Mouse (Mus musculus): Measurements from ENCODE around the gene Ffar4. TPM values are rescaled to one million over a fixed set of nuclear protein-coding genes. Genes with fewer than 3 reads are reported as not detected.

Ffar4 gene
- total and polyA plus RNA-seq, 2 experiments from 2014 or later: not detected

DNA sequence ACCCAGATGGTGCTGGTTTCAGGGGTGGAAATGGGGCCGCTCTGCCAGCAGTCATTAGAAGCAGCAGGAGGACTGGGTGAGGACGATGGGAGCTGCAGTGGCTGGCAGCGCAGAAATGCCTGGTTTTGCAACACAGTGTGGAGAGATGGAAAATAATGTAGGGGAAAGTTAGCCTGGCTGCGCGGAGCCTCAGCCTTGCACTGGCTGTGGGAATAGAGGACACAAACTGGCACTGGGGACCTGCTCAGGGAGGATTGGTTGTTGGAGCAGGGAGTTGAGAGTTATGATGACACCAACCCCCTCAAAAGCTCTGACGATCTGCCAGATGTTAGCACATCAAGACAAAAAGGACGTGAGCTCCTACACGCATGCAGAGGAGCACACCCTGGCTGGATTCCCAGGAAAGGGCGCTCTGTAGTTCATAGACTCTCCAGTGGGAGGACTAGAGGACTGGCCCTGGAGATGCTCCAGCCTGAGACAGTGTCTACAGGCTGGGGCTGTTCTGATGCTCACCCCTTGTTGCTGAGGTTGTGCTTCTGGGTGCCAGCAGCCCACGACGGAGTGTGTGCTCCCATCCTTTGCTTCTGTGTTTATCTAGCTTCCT is 9.8 kb upstream of the Ffar4 start:
- ATAC-seq (ENCODE audit: insufficient read depth, low read depth): peak; percentile 87
- peak; percentile 55 for DNase-seq (ENCODE audit: low spot score)
- H3K4me2 ChIP-seq (ENCODE audit: low read depth, low read length): no peak overlapping the region
- no peak overlapping the region for H3K9ac ChIP-seq (replicated peaks; ENCODE audit: low read depth, low read length)
- H3K27me3 ChIP-seq (ENCODE audit: control insufficient read depth, insufficient read depth, low read length): no peaks in the 10 kb centered on the region
- WGBS: 39% methylated on average over 11 of the region's 11 CpGs
- no peaks in the 10 kb centered on the region for H3K36me3 ChIP-seq (replicated peaks; ENCODE audit: control insufficient read depth, insufficient read depth, low read length)
- H3K4me1 ChIP-seq (ENCODE audit: control insufficient read depth, insufficient read depth): no peaks in the 10 kb centered on the region
- H3K9me3 ChIP-seq (replicated peaks; ENCODE audit: control insufficient read depth, low read length): no peaks in the 10 kb centered on the region
- no peak overlapping the region for H3K4me3 ChIP-seq (ENCODE audit: low read depth, low read length)
- TF ChIP-seq EP300 (IDR thresholded peaks at IDR 0.05; ENCODE audit: low read depth) (no peak), CTCF (IDR thresholded peaks at IDR 0.05; ENCODE audit: low read depth) (peak; percentile 72)
- H3K27ac ChIP-seq (ENCODE audit: low read depth): no peak overlapping the region

DNA sequence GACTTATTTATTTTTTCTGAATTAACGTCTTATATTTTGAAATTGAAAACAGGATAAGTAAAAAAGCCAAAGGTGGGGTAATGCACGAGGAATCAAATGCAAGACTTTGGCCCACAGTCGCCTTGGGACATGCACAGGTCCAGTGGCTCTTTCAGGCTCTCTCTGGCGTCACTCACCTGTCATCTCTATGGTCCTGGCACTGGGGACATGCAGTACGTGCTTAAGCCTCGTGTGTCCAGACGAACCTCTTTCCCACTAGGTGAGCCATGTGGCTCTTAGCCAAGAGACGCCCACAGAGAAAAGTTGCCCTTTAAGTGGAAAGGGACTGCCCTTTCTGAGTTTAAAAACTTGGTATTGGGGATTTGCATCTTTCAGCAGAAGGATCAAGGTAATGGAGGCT is 7.5 kb upstream of the Ffar4 start:
- DNase-seq (ENCODE audit: low spot score) (no peak), ATAC-seq (ENCODE audit: insufficient read depth, low read depth) (no peak)
- 63% methylated on average over 8 of the region's 8 CpGs for WGBS
- no peak for TF ChIP-seq EP300 (IDR thresholded peaks at IDR 0.05; ENCODE audit: low read depth)
- no peak for TF ChIP-seq CTCF (IDR thresholded peaks at IDR 0.05; ENCODE audit: low read depth)
- H3K27me3 ChIP-seq (ENCODE audit: control insufficient read depth, insufficient read depth, low read length): 0 out of 2 replicates have a peak, but pooled peaks cover 5% of the 10 kb centered on the region
- H3K4me2 ChIP-seq (ENCODE audit: low read depth, low read length): no peak overlapping the region
- no peaks in the 10 kb centered on the region for H3K36me3 ChIP-seq (replicated peaks; ENCODE audit: control insufficient read depth, insufficient read depth, low read length)
- no peaks in the 10 kb centered on the region for H3K9me3 ChIP-seq (replicated peaks; ENCODE audit: control insufficient read depth, low read length)
- no peak overlapping the region for H3K4me3 ChIP-seq (ENCODE audit: low read depth, low read length)
- H3K9ac ChIP-seq (replicated peaks; ENCODE audit: low read depth, low read length): no peak overlapping the region
- no peaks in the 10 kb centered on the region for H3K4me1 ChIP-seq (ENCODE audit: control insufficient read depth, insufficient read depth)
- no peak overlapping the region for H3K27ac ChIP-seq (ENCODE audit: low read depth)

DNA sequence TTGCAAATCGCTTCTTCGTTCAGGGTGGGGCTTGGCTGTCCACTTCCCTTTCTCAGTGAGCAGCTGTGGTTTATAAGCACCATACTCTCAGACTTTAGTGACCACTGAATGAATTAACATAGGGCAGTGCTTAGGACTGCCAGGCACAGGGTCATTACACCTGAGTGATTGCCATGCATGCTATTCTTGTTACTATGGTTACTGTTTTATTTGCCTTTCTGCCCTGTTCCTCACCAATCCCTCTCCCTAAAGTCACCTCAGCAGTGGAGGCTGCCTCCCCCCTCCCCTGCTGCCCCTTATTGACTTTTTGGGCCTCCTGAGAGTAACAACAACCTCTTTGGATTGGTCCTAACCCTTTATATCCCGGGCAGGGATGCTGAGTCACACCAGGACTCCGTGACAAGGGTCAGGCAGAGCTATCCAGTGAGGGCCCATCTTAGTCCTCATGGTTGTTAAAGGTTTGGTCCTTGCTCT is 5.3 kb upstream of the Ffar4 start:
- DNase-seq (ENCODE audit: low spot score) (no peak), ATAC-seq (ENCODE audit: insufficient read depth, low read depth) (no peak)
- H3K36me3 ChIP-seq (replicated peaks; ENCODE audit: control insufficient read depth, insufficient read depth, low read length): no peaks in the 10 kb centered on the region
- WGBS: 72% methylated on average over 4 of the region's 4 CpGs
- H3K27me3 ChIP-seq (ENCODE audit: control insufficient read depth, insufficient read depth, low read length): peaks cover 19% of the 10 kb centered on the region
- no peak overlapping the region for H3K4me2 ChIP-seq (ENCODE audit: low read depth, low read length)
- no peak for TF ChIP-seq CTCF (IDR thresholded peaks at IDR 0.05; ENCODE audit: low read depth)
- no peak for TF ChIP-seq EP300 (IDR thresholded peaks at IDR 0.05; ENCODE audit: low read depth)
- no peaks in the 10 kb centered on the region for H3K4me1 ChIP-seq (ENCODE audit: control insufficient read depth, insufficient read depth)
- no peaks in the 10 kb centered on the region for H3K9me3 ChIP-seq (replicated peaks; ENCODE audit: control insufficient read depth, low read length)
- no peak overlapping the region for H3K27ac ChIP-seq (ENCODE audit: low read depth)
- H3K9ac ChIP-seq (replicated peaks; ENCODE audit: low read depth, low read length): no peak overlapping the region
- no peak overlapping the region for H3K4me3 ChIP-seq (ENCODE audit: low read depth, low read length)

DNA sequence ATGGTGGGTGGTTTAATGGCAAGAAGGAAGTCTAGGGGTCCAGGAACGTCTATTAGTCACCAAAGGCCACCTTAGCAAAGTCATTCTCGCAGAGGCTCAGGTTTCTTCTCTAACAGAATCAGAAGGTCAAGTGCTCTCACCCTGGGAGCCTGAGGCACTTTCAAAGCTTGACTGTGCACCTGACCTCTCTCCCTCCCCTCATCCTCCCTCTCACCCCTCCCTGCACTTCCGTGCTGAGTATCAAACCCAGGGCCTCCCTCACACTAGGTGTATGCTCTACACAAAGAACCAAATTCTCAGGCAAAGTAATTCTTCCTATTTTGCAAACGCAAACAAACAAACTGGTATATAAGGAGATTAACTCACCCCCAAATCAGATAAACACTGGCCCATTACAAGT is 640 bp upstream of the Ffar4 start:
- no peaks in the 10 kb centered on the region for H3K9me3 ChIP-seq (replicated peaks; ENCODE audit: control insufficient read depth, low read length)
- no peaks in the 10 kb centered on the region for H3K4me1 ChIP-seq (ENCODE audit: control insufficient read depth, insufficient read depth)
- DNase-seq (ENCODE audit: low spot score): no peak
- no peak overlapping the region for H3K9ac ChIP-seq (replicated peaks; ENCODE audit: low read depth, low read length)
- no peaks in the 10 kb centered on the region for H3K36me3 ChIP-seq (replicated peaks; ENCODE audit: control insufficient read depth, insufficient read depth, low read length)
- no peak overlapping the region for H3K27ac ChIP-seq (ENCODE audit: low read depth)
- TF ChIP-seq CTCF (IDR thresholded peaks at IDR 0.05; ENCODE audit: low read depth) (no peak), EP300 (IDR thresholded peaks at IDR 0.05; ENCODE audit: low read depth) (no peak)
- 11% methylated on average over 4 of the region's 4 CpGs for WGBS
- H3K4me2 ChIP-seq (ENCODE audit: low read depth, low read length): no peak overlapping the region
- no peak overlapping the region for H3K4me3 ChIP-seq (ENCODE audit: low read depth, low read length)
- H3K27me3 ChIP-seq (ENCODE audit: control insufficient read depth, insufficient read depth, low read length): peaks cover 50% of the 10 kb centered on the region
- ATAC-seq (ENCODE audit: insufficient read depth, low read depth): no peak

DNA sequence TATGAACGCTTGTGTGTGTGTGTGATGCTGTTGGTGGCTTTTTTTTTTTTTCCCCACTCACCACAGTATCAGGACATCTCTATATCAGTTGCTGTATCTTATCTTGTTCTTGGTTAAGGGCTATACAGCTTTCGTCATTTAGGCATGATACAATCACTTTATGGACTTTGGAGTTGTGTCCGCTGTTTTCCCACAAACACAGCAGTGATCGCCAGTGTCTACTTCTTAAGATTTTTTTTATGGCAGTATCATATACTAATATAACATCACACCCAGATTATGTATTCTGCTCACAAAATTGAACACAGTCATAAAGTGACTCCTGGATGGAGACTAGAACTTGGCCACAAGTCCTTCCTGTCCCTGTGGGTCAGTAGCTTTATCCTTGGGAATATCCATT is 11.0 kb downstream of the Ffar4 start:
- ATAC-seq (ENCODE audit: insufficient read depth, low read depth) (no peak), DNase-seq (ENCODE audit: low spot score) (no peak)
- TF ChIP-seq EP300 (IDR thresholded peaks at IDR 0.05; ENCODE audit: low read depth) (no peak), CTCF (IDR thresholded peaks at IDR 0.05; ENCODE audit: low read depth) (no peak)
- no peak overlapping the region for H3K4me3 ChIP-seq (ENCODE audit: low read depth, low read length)
- H3K4me2 ChIP-seq (ENCODE audit: low read depth, low read length): no peak overlapping the region
- H3K27ac ChIP-seq (ENCODE audit: low read depth): no peak overlapping the region
- WGBS: 85% methylated on average over 4 of the region's 4 CpGs
- H3K9ac ChIP-seq (replicated peaks; ENCODE audit: low read depth, low read length): no peak overlapping the region
- no peaks in the 10 kb centered on the region for H3K4me1 ChIP-seq (ENCODE audit: control insufficient read depth, insufficient read depth)
- no peaks in the 10 kb centered on the region for H3K36me3 ChIP-seq (replicated peaks; ENCODE audit: control insufficient read depth, insufficient read depth, low read length)
- no peaks in the 10 kb centered on the region for H3K9me3 ChIP-seq (replicated peaks; ENCODE audit: control insufficient read depth, low read length)
- H3K27me3 ChIP-seq (ENCODE audit: control insufficient read depth, insufficient read depth, low read length): 0 out of 2 replicates have a peak, but pooled peaks cover 3% of the 10 kb centered on the region
